Mouse (Mus musculus) forebrain, embryonic 12.5 days (tissue): ENCODE results near the gene Bhlha15. TPM values are rescaled to one million over a fixed set of nuclear protein-coding genes. Genes with fewer than 3 reads are reported as not detected.
A peak's percentile ranks its signal among the peaks of the same experiment; 100 is the strongest.

ENCODE experiments used
- ATAC-seq: fragments of 200-750 bp; cut with Nextera tagmentation; 2 replicates; pipeline ENCODE4 v1.8.0; 2017; ENCODE audit warnings: moderate TSS enrichment; ENCODE audit not compliant: low FRiP score
- H3K27ac ChIP-seq: fragments of 300-500 bp; sonication (generic); 2 replicates; pipeline ENCODE4 v1.5.1; 2016; ENCODE audit warnings: mild to moderate bottlenecking
- H3K27me3 ChIP-seq: fragments of 300-500 bp; sonication (generic); 2 replicates; pipeline ENCODE4 v1.6.1; 2016; ENCODE audit warnings: mild to moderate bottlenecking
- H3K36me3 ChIP-seq: fragments of 300-500 bp; sonication (generic); replicated peaks from 2 replicates; pipeline ENCODE4 v1.6.1; 2016; ENCODE audit warnings: mild to moderate bottlenecking
- H3K4me1 ChIP-seq: fragments of 300-500 bp; sonication (generic); 2 replicates; pipeline ENCODE4 v1.6.1; 2016
- H3K4me2 ChIP-seq: fragments of 300-500 bp; sonication (generic); 2 replicates; pipeline ENCODE4 v1.6.1; 2016; ENCODE audit warnings: mild to moderate bottlenecking, moderate library complexity
- H3K4me3 ChIP-seq: fragments of 300-500 bp; sonication (generic); replicated peaks from 2 replicates; pipeline ENCODE4 v1.5.1; 2016; ENCODE audit warnings: mild to moderate bottlenecking
- H3K9ac ChIP-seq: fragments of 300-500 bp; sonication (generic); 2 replicates; pipeline ENCODE4 v1.6.1; 2016; ENCODE audit warnings: mild to moderate bottlenecking
- H3K9me3 ChIP-seq: fragments of 300-500 bp; sonication (generic); 2 replicates; pipeline ENCODE4 v1.6.1; 2016
- WGBS: fragments of 180-500 bp; shearing (Covaris S2); methylation state at CpG from one replicate; pipeline ENCODE4 v1.1.7; 2016; 5-methylcytosine and 5-hydroxymethylcytosine counted together
- polyA plus RNA-seq: library from polyadenylated mRNA; unstranded; fragments of >200 nt; fragmentation: Nextera tagmentation; extraction: Ambion mirVana; gene quantifications from 2 replicates; pipeline ENCODE4 v1.2.1, GENCODE M21; 2016

Bhlha15 gene
- polyA plus RNA-seq, 1 experiment from 2014 or later = 0.09 TPM

DNA sequence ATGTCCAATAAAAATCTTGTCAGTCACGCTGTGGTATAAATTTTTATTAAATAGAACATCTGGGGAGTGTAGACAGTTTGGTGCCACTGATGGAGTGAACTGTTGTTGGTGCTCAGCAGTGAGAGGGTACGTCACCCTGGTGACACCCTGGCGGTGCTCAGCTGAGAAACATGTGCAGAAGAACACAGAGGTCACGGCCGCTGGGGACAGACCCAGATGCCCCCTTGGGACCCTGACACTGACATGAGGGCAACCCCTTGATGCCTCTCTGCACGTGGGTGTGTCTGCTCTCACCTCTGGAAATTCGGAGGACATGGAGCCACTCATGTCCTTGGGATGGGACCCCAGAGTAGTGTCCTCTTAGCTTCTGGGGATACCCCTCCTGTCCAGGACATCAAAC lies 4.3 kb downstream of the Bhlha15 start:
- WGBS = 88% methylated on average over 7 of the region's 7 CpGs
- H3K36me3 ChIP-seq = no peaks in the 10 kb centered on the region; the same call in 1 of the 2 replicates
- H3K4me3 ChIP-seq = no peak overlapping the region
- no peak overlapping the region for H3K27ac ChIP-seq
- no peak for ATAC-seq
- H3K4me1 ChIP-seq = peaks cover 21% of the 10 kb centered on the region
- H3K4me2 ChIP-seq = no peak overlapping the region
- no peak overlapping the region for H3K9ac ChIP-seq
- H3K9me3 ChIP-seq = no peaks in the 10 kb centered on the region
- H3K27me3 ChIP-seq = peaks cover 6% of the 10 kb centered on the region; the same call in 1 of the 2 replicates

DNA sequence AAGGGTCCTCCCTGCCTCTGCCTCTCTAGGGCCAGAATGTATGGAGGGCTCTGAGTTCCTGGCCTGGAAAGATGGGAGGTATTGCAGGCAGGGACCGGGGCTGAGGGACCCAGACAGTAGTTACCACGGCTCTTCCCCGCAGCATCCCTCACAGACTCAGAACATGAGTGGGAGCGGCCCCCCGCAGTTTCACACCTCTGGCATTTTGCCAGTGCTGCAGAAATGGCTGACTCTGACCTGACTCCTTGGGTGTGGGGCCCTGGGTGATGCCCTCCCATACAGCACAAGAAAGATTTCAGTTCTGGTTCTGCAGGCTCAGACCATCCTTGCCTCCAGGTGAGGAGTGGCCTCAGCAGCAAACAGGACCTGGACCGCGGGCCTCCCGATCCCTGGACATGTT lies 5.5 kb downstream of the Bhlha15 start:
- Histone ChIP-seq H3K9me3 (no peaks in the 10 kb centered on the region), H3K4me3 (no peak overlapping the region), H3K27ac (no peak overlapping the region), H3K4me1 (peaks cover 9% of the 10 kb centered on the region), H3K9ac (no peak overlapping the region), H3K27me3 (peaks cover 2% of the 10 kb centered on the region; the same call in 1 of the 2 replicates), H3K36me3 (peaks cover 5% of the 10 kb centered on the region), H3K4me2 (no peak overlapping the region)
- 90% methylated on average over 8 of the region's 8 CpGs for WGBS
- no peak for ATAC-seq

DNA sequence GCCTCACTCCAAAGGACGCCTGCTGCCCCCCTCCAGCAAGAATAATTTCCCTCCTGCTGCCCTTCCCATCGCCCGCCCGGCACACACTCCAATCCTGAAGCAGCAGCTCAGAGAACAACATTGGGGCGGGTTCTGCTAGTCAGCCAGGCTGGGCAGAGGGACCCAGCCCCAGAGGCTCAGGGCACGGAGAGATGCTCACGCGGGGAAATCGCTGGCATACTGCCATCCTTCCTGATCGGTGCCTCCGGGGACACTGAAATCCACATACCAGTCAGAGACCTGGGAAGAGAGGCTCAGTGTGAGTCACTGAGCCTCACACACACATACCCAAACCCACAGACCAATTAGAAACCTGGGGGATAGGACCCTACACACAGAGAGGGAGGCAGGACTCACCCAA lies 10.5 kb downstream of the Bhlha15 start:
- peaks cover 35% of the 10 kb centered on the region for H3K36me3 ChIP-seq

DNA sequence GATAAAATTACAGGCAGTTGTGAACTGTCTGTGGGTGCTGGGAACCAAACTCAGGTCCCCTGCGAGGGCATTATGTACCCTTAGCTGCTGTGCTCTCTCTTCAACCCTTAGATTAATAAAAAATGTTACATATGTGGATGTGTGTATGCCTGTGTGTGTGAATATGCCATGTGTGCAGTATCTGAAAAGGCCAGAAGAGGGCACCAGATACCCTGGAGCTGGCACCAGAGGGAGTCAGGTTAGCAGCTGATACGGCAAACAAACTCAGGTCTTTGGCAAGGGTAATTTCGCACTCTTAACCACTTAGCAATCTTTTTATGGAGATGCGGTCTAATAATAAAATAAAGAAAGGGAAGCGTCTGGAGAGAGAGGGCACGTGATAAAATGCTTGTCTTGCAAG lies 12.3 kb downstream of the Bhlha15 start:
- no peaks in the 10 kb centered on the region for H3K27me3 ChIP-seq
- 92% methylated on average over 6 of the region's 6 CpGs for WGBS
- ATAC-seq = no peak
- H3K4me2 ChIP-seq = no peak overlapping the region
- peaks cover 6% of the 10 kb centered on the region; the same call in 1 of the 2 replicates for H3K9me3 ChIP-seq
- no peak overlapping the region for H3K9ac ChIP-seq
- H3K4me1 ChIP-seq = no peaks in the 10 kb centered on the region; the same call in 1 of the 2 replicates
- H3K27ac ChIP-seq = no peak overlapping the region
- no peak overlapping the region for H3K4me3 ChIP-seq
- peaks cover 42% of the 10 kb centered on the region for H3K36me3 ChIP-seq

More for the DNA sequence above, 10.5 kb downstream of the Bhlha15 start:
- no peak for ATAC-seq
- peaks cover 7% of the 10 kb centered on the region; the same call in 1 of the 2 replicates for H3K4me1 ChIP-seq
- H3K27ac ChIP-seq = no peak overlapping the region
- peaks cover 6% of the 10 kb centered on the region; the same call in 1 of the 2 replicates for H3K9me3 ChIP-seq
- H3K4me3 ChIP-seq = no peak overlapping the region
- no peak overlapping the region for H3K9ac ChIP-seq
- WGBS = 86% methylated on average over 11 of the region's 11 CpGs
- no peak overlapping the region for H3K4me2 ChIP-seq
- no peaks in the 10 kb centered on the region for H3K27me3 ChIP-seq

DNA sequence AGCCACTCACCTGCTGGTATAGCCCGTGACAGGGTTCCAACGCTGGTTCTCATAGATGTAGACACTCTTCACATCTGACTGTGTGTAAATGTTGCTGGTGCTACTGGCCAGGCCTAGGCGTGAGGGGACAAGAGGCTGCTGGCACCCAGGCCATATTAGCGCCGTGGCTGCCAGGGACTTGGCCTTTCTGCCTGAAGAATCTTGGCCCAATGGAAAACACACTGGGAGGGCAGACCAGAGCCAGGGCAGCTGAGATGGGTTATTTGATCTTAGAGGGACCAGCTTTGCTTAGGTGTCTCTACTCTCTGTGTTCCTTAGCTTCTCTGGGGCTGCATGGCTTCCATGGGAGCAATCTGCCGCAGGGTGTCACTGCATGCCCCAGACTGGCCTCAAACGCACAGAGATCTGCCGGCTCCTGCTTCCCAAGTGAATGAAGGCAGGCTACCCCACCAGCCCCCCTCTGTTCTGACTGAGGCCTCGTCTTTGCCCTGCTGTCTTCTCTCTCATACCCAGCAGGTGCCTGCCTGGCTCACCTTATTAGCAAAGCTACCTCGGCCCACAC lies 13.4 kb downstream of the Bhlha15 start:
- H3K27me3 ChIP-seq = no peaks in the 10 kb centered on the region
- no peak for ATAC-seq
- no peaks in the 10 kb centered on the region; the same call in 1 of the 2 replicates for H3K4me1 ChIP-seq
- H3K4me3 ChIP-seq = no peak overlapping the region
- 90% methylated on average over 10 of the region's 10 CpGs for WGBS
- H3K36me3 ChIP-seq = peaks cover 49% of the 10 kb centered on the region
- no peak overlapping the region for H3K9ac ChIP-seq
- H3K27ac ChIP-seq = no peak overlapping the region
- no peak overlapping the region for H3K4me2 ChIP-seq
- peaks cover 6% of the 10 kb centered on the region; the same call in 1 of the 2 replicates for H3K9me3 ChIP-seq

DNA sequence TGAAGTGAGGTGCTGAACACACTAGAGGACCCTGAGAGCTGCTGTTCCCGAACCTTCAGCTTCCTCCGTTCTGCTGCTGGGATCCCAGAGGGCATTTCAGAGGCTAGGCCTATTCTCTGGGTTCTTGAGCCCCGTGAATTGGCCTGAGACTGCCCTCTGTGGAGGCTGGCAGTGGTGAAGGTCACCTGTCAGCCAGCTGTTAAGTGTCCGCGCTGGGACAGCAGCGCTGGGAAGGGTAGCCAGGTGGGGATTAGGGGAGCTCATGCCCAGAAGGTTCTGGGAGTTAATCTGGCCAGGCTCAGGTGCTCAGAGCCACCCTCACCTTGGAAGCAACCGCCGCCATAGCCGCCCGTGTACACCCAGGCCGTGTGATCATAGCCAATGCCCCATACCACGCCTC lies 14.2 kb downstream of the Bhlha15 start:
- Histone ChIP-seq H3K36me3 (peaks cover 53% of the 10 kb centered on the region), H3K9ac (no peak overlapping the region), H3K27me3 (no peaks in the 10 kb centered on the region), H3K4me2 (no peak overlapping the region), H3K4me1 (no peaks in the 10 kb centered on the region; the same call in 1 of the 2 replicates), H3K9me3 (peaks cover 6% of the 10 kb centered on the region; the same call in 1 of the 2 replicates), H3K27ac (no peak overlapping the region), H3K4me3 (no peak overlapping the region)
- 94% methylated on average over 12 of the region's 12 CpGs for WGBS
- ATAC-seq = no peak

DNA sequence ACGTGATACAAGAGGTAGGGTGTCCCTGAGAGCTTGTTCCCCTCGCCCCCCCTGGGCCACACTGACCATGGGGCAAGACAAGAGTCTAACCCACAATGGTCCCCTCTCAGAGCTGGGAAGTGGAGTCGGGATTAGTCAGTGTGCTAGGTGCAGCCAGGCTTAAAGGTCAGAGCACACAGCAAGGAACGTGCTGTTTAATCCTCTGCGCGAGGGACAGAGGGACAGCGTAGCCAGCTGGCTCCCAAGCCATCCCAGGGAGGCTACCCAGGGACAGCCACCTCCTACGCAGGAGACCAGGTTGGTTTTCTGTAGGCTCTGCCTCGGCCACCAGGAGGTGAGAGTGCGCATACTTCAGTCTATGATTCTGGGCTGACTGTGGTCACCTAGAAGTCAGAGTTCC lies 14.8 kb downstream of the Bhlha15 start:
- no peak for ATAC-seq
- WGBS = 51% methylated on average over 10 of the region's 10 CpGs
- H3K9ac ChIP-seq = no peak overlapping the region
- peaks cover 6% of the 10 kb centered on the region; the same call in 1 of the 2 replicates for H3K9me3 ChIP-seq
- H3K27ac ChIP-seq = no peak overlapping the region
- H3K4me2 ChIP-seq = no peak overlapping the region
- no peak overlapping the region for H3K4me3 ChIP-seq
- peaks cover 58% of the 10 kb centered on the region for H3K36me3 ChIP-seq
- H3K4me1 ChIP-seq = no peaks in the 10 kb centered on the region; the same call in 1 of the 2 replicates
- no peaks in the 10 kb centered on the region for H3K27me3 ChIP-seq

DNA sequence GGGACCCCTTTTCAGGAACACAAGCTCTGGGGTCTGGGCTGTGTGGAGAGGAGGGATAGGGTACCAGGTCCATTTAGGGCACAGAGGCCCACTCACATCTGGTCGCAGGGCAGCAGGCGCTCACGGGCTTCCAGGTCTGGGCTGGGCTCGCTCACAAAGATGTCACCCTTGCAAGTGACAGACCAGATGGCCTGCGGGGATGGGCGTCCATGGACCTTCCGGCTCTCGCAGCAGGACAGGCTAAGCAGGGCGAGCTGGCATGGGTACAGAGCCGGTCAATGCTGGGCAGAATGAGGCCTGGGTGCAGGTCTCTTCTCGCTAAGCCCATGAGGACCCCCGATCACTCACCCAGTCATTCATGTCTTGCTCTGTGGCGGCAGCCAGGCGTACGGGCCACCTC lies 16.0 kb downstream of the Bhlha15 start:
- Histone ChIP-seq H3K4me3 (no peak overlapping the region), H3K27me3 (no peaks in the 10 kb centered on the region), H3K27ac (no peak overlapping the region), H3K36me3 (peaks cover 56% of the 10 kb centered on the region), H3K9me3 (peaks cover 6% of the 10 kb centered on the region; the same call in 1 of the 2 replicates), H3K4me2 (no peak overlapping the region), H3K4me1 (no peaks in the 10 kb centered on the region; the same call in 1 of the 2 replicates), H3K9ac (no peak overlapping the region)
- ATAC-seq = no peak
- WGBS = 91% methylated on average over 15 of the region's 15 CpGs

DNA sequence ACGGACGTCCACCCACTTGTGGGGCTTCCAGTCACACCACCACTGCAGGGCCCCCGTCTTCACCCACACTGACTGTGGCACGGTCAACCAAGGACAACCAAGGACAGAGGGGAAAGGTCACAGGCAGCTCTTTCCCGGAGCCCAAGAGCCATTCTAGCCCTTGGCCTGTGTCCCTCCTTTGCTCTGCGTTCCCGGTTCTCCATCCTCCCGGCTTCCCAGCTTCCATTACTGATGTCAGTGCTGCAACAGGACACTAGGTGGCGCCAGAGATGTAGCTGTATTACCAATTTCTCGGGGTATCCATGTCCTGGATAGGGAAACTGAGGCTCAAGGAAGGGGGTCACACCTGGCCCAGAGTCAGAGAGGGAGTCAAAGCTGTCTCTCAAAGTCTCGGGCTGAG lies 17.4 kb downstream of the Bhlha15 start:
- Histone ChIP-seq H3K27me3 (no peaks in the 10 kb centered on the region), H3K9ac (no peak overlapping the region), H3K9me3 (peaks cover 4% of the 10 kb centered on the region; the same call in 1 of the 2 replicates), H3K36me3 (peaks cover 59% of the 10 kb centered on the region), H3K4me1 (no peaks in the 10 kb centered on the region; the same call in 1 of the 2 replicates), H3K4me3 (no peak overlapping the region), H3K4me2 (no peak overlapping the region), H3K27ac (no peak overlapping the region)
- ATAC-seq = peak; percentile 46; the same call in 1 of the 2 replicates
- WGBS = 52% methylated on average over 11 of the region's 11 CpGs

DNA sequence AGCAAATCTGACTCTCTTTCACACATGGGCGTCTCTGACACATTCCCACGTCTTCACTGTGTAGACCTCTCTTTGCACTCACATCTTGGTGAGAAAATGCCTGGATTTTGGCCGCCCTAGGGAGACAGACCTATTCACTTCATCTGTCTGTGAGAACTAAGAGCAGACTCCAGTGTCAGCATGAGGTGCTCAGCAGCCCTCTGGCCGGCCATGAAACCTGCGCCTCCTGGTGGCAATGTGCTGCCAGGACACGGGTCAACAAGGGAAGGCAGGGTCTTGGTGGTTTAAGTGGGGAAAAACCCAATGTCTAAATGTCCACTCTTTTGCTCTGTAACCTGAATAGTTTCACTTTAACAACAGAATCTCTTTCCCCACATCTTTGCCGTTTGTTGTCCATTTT lies 24.4 kb downstream of the Bhlha15 start:
- Histone ChIP-seq H3K27me3 (no peaks in the 10 kb centered on the region), H3K27ac (no peak overlapping the region), H3K9ac (no peak overlapping the region), H3K4me2 (no peak overlapping the region), H3K9me3 (no peaks in the 10 kb centered on the region), H3K36me3 (peaks cover 31% of the 10 kb centered on the region), H3K4me3 (no peak overlapping the region), H3K4me1 (no peaks in the 10 kb centered on the region; the same call in 1 of the 2 replicates)
- WGBS = 33% methylated on average over 7 of the region's 7 CpGs
- ATAC-seq = no peak

DNA sequence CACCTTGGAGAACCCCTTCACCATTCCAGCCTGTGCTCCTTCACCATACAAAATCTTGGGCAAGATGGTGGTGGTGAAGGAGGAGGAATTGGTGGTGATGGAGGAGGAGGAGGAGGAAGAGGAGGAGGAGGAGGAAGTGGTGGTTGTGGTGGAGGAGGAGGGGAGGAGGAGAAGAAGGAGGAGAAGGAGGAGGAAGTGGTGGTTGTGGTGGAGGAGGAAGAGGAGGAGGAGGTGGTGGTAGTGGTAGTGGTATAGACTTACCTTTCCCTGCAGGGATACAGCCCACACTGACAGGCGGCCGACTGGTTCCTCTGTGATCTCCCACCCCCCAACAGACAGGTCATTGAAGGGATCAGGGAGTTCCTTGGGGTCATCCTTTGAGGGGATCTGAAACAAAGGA lies 25.9 kb downstream of the Bhlha15 start:
- 100% methylated on average over 2 of the region's 2 CpGs for WGBS
- H3K36me3 ChIP-seq = peaks cover 18% of the 10 kb centered on the region; the same call in 1 of the 2 replicates

DNA sequence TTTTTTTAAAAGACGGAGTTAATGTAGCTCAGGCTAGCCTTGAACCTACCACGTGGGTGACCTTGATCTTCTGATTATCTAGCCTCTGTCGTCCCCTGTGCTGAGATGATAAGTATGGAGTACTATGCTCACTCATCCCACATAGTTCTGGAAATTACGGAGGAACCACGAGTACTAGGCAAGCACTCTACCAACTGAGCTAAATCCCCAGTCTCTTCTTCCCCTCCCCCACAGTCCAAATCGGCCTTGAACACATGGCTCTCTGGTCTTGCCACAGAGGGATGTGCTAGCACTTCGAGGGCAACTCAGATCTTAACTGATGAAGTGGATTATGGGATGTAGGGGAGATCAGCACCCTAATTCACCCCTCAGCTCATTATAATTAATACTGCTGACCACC lies 28.0 kb downstream of the Bhlha15 start:
- Histone ChIP-seq H3K4me1 (peaks cover 14% of the 10 kb centered on the region), H3K27me3 (no peaks in the 10 kb centered on the region), H3K9me3 (no peaks in the 10 kb centered on the region), H3K36me3 (peaks cover 8% of the 10 kb centered on the region; the same call in 1 of the 2 replicates), H3K27ac (no peak overlapping the region), H3K4me2 (no peak overlapping the region), H3K4me3 (no peak overlapping the region), H3K9ac (no peak overlapping the region)
- no peak for ATAC-seq
- 88% methylated on average over 7 of the region's 7 CpGs for WGBS

More for the DNA sequence above, 25.9 kb downstream of the Bhlha15 start:
- Histone ChIP-seq H3K4me3 (no peak overlapping the region), H3K27ac (no peak overlapping the region), H3K4me1 (no peaks in the 10 kb centered on the region; the same call in 1 of the 2 replicates), H3K9ac (no peak overlapping the region), H3K4me2 (no peak overlapping the region), H3K27me3 (no peaks in the 10 kb centered on the region), H3K9me3 (no peaks in the 10 kb centered on the region)
- no peak for ATAC-seq

DNA sequence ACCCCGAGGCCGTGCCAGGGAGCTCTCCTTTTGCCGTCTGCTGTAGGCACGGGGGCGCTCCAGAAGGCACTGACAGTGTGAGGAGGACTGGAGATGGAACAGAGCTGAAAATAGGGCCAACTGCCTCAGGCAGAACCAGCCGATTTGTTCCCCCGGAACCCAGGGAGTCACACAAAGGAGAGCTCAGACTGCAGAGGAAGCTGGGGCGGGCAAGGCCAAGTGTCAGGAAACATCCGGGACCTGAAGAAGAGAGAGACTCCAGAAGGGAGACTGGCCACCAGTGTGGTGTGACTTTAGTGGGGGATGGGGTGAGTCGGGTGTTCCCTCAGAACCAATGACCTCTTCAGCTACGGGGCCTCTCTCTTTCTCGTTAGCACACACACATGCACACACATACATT lies 29.2 kb downstream of the Bhlha15 start:
- Histone ChIP-seq H3K27me3 (no peaks in the 10 kb centered on the region), H3K27ac (no peak overlapping the region), H3K4me1 (peaks cover 19% of the 10 kb centered on the region), H3K36me3 (peaks cover 8% of the 10 kb centered on the region; the same call in 1 of the 2 replicates), H3K9me3 (no peaks in the 10 kb centered on the region), H3K9ac (no peak overlapping the region), H3K4me2 (no peak overlapping the region), H3K4me3 (no peak overlapping the region)
- ATAC-seq = no peak
- WGBS = 83% methylated on average over 12 of the region's 12 CpGs
